Mouse (Mus musculus) hindbrain, embryonic 14.5 days (tissue): ENCODE measurements around the gene Pex3. TPM values are rescaled to one million over a fixed set of nuclear protein-coding genes. Genes with fewer than 3 reads are reported as not detected.

Source experiments
- ATAC-seq: fragments of 200-750 bp; cut with Nextera tagmentation; 2 replicates; pipeline ENCODE4 v1.8.0; 2017; ENCODE audit warnings: moderate number of reproducible peaks, mild to moderate bottlenecking, moderate TSS enrichment, moderate library complexity; ENCODE audit not compliant: low FRiP score
- DNase-seq: peaks from one replicate; pipeline ENCODE4 v3.0.0-alpha.2; 2015; ENCODE audit warnings: low spot score
- H3K27ac ChIP-seq: fragments of 300-500 bp; sonication (generic); 2 replicates; pipeline ENCODE4 v1.5.1; 2014; ENCODE audit warnings: mild to moderate bottlenecking, moderate library complexity
- H3K27me3 ChIP-seq: fragments of 300-500 bp; sonication (generic); 2 replicates; pipeline ENCODE4 v1.6.1; 2014; ENCODE audit warnings: mild to moderate bottlenecking, low read length, mixed read lengths; ENCODE audit not compliant: control insufficient read depth, insufficient read depth
- H3K36me3 ChIP-seq: fragments of 300-500 bp; sonication (generic); replicated peaks from 2 replicates; pipeline ENCODE4 v1.6.1; 2014; ENCODE audit not compliant: control insufficient read depth, insufficient read depth
- H3K4me1 ChIP-seq: fragments of 300-500 bp; sonication (generic); replicated peaks from 2 replicates; pipeline ENCODE4 v1.6.1; 2014; ENCODE audit warnings: antibody characterized with exemption, low read length, mixed read lengths; ENCODE audit not compliant: control insufficient read depth, insufficient read depth
- H3K4me2 ChIP-seq: fragments of 300-500 bp; sonication (generic); replicated peaks from 2 replicates; pipeline ENCODE4 v1.6.1; 2014; ENCODE audit warnings: mild to moderate bottlenecking, moderate library complexity
- H3K4me3 ChIP-seq: fragments of 300-500 bp; sonication (generic); replicated peaks from 2 replicates; pipeline ENCODE4 v1.5.1; 2014; ENCODE audit warnings: mild to moderate bottlenecking, low read length
- H3K9ac ChIP-seq: fragments of 300-500 bp; sonication (generic); 2 replicates; pipeline ENCODE4 v1.6.1; 2014
- H3K9me3 ChIP-seq: fragments of 300-500 bp; sonication (generic); 2 replicates; pipeline ENCODE4 v1.6.1; 2016; ENCODE audit warnings: low read length; ENCODE audit not compliant: control insufficient read depth
- WGBS: fragments of 180-500 bp; shearing (Covaris S2); extraction: QIAGEN DNeasy Blood & Tissue Kit; methylation state at CpG from one replicate; pipeline ENCODE4 v1.1.7; 2014; 5-methylcytosine and 5-hydroxymethylcytosine counted together
- polyA plus RNA-seq: library from polyadenylated mRNA; unstranded; fragments of >200 nt; fragmentation: Nextera tagmentation; extraction: Ambion mirVana; gene quantifications from 2 replicates; pipeline ENCODE4 v1.2.1, GENCODE M21; 2014

Pex3 gene
- polyA plus RNA-seq, 1 experiment from 2014 or later: 30.8 TPM

DNA sequence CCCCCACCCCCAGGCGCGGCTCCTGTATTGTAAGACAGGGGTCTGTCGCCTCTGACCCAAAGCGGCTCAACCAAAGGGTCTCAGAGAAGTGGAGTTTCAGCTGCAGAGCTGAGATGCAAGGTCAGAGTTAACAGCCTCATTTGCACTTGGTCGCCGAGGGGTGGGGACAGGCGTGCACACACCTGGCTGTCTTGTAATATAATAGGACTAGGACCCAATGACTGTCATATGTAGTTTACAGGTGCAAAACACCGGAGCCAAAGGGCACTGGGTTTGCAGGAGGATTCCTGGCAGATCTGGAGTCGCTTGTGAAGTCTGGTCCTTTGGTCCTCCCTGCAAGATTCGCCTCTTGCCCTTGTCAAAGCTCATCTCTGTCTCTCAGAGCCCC is 78.4 kb downstream of the Pex3 start:
- H3K4me1 ChIP-seq: 0 out of 2 replicates have a peak, but pooled peaks cover 4% of the 10 kb centered on the region
- H3K9me3 ChIP-seq: no peaks in the 10 kb centered on the region
- peak overlapping the region; percentile 73 for H3K4me3 ChIP-seq
- H3K4me2 ChIP-seq: peak overlapping the region; percentile 100
- H3K36me3 ChIP-seq: no peaks in the 10 kb centered on the region
- ATAC-seq (peak; percentile 13; the same call in 1 of the 2 replicates), DNase-seq (no peak)
- 6% methylated on average over 10 of the region's 10 CpGs for WGBS
- peaks cover 40% of the 10 kb centered on the region for H3K27me3 ChIP-seq
- H3K9ac ChIP-seq: peak overlapping the region; percentile 69
- H3K27ac ChIP-seq: no peak overlapping the region

Other genes with a start within 250 kb of the Pex3 start
- gene Phactr2, start 78.7 kb downstream of the Pex3 start, polyA plus RNA-seq: 9.0 and 9.7 TPM in 2 replicates
- gene Fuca2, start 53.6 kb downstream of the Pex3 start, polyA plus RNA-seq: 45.1 and 54.2 TPM in 2 replicates
- 2.3 and 2.5 TPM in 2 replicates for gene Adat2, start 248 bp downstream of the Pex3 start, polyA plus RNA-seq